Mouse (Mus musculus) limb, embryonic 14.5 days (tissue): Measurements from ENCODE around the gene Stard13. TPM values are rescaled to one million over a fixed set of nuclear protein-coding genes. Genes with fewer than 3 reads are reported as not detected.

ENCODE experiments used
- ATAC-seq: fragments of 200-750 bp; cut with Nextera tagmentation; 2 replicates; pipeline ENCODE4 v1.8.0; 2017; ENCODE audit warnings: low read depth, moderate number of reproducible peaks, moderate TSS enrichment; ENCODE audit not compliant: low FRiP score
- DNase-seq: peaks from one replicate; pipeline ENCODE4 v3.0.0-alpha.2; 2015; ENCODE audit warnings: low spot score
- H3K27ac ChIP-seq: fragments of 300-500 bp; sonication (generic); replicated peaks from 2 replicates; pipeline ENCODE4 v1.5.1; 2014; ENCODE audit warnings: low read depth, mild to moderate bottlenecking, low read length, moderate library complexity, mixed read lengths
- H3K27me3 ChIP-seq: fragments of 300-500 bp; sonication (generic); 2 replicates; pipeline ENCODE4 v1.6.1; 2014; ENCODE audit warnings: low read length, mixed read lengths; ENCODE audit not compliant: control insufficient read depth, insufficient read depth
- H3K36me3 ChIP-seq: fragments of 300-500 bp; sonication (generic); 2 replicates; pipeline ENCODE4 v1.6.1; 2014; ENCODE audit warnings: mild to moderate bottlenecking, low read length, moderate library complexity, mixed read lengths; ENCODE audit not compliant: control insufficient read depth, insufficient read depth
- H3K4me1 ChIP-seq: fragments of 300-500 bp; sonication (generic); 2 replicates; pipeline ENCODE4 v1.6.1; 2014; ENCODE audit warnings: antibody characterized with exemption, low read length, mixed read lengths; ENCODE audit not compliant: control insufficient read depth, insufficient read depth
- H3K4me2 ChIP-seq: fragments of 300-500 bp; sonication (generic); replicated peaks from 2 replicates; pipeline ENCODE4 v1.6.1; 2014; ENCODE audit warnings: low read depth, mild to moderate bottlenecking, low read length, moderate library complexity; ENCODE audit not compliant: severe bottlenecking
- H3K4me3 ChIP-seq: fragments of 300-500 bp; sonication (generic); replicated peaks from 2 replicates; pipeline ENCODE4 v1.5.1; 2014; ENCODE audit warnings: low read length
- H3K9ac ChIP-seq: fragments of 300-500 bp; sonication (generic); 2 replicates; pipeline ENCODE4 v1.6.1; 2014; ENCODE audit warnings: mild to moderate bottlenecking, low read depth, low read length, moderate library complexity; ENCODE audit not compliant: severe bottlenecking
- H3K9me3 ChIP-seq: fragments of 300-500 bp; sonication (generic); 2 replicates; pipeline ENCODE4 v1.6.1; 2016; ENCODE audit warnings: low read length; ENCODE audit not compliant: control insufficient read depth
- POLR2A ChIP-seq: fragments of 200-500 bp; IDR thresholded peaks from 2 replicates; pipeline ENCODE4 v1.8.0; 2012; ENCODE audit warnings: inconsistent platforms, mild to moderate bottlenecking, moderate library complexity, borderline replicate concordance; ENCODE audit not compliant: insufficient read depth, insufficient read length; ENCODE audit errors: extremely low read depth
- WGBS: fragments of 180-500 bp; shearing (Covaris S2); extraction: QIAGEN DNeasy Blood & Tissue Kit; methylation state at CpG from one replicate; pipeline ENCODE4 v1.1.7; 2014; 5-methylcytosine and 5-hydroxymethylcytosine counted together
- polyA plus RNA-seq, 2 experiments: library from polyadenylated mRNA; depleted of rRNA in 1 of 2; stranded (reverse) in 1 of 2; unstranded in 1 of 2; fragments of >200 nt; fragmentation: Nextera tagmentation in 1 of 2; extraction: Ambion mirVana in 1 of 2; gene quantifications; 2 replicates each; pipeline versions ENCODE4 v1.2.1 to v1.2.3; 2012 to 2014

Gene Stard13
- 15.4 and 17.5 TPM in 2 replicates for polyA plus RNA-seq (2012; rRNA removed)
- 9.0 and 10.6 TPM in 2 replicates for polyA plus RNA-seq (2014; fragmentation: Nextera tagmentation; extraction: Ambion mirVana)

- Histone ChIP-seq H3K9me3 (no peaks in the 10 kb centered on the region), H3K27me3 (peaks cover 10% of the 10 kb centered on the region; the same call in 1 of the 2 replicates), H3K36me3 (no peaks in the 10 kb centered on the region), H3K9ac (peak within 1 kb of the TSS; percentile 75), H3K27ac (no peak within 1 kb of the TSS), H3K4me1 (peaks cover 10% of the 10 kb centered on the region; the same call in 1 of the 2 replicates), H3K4me2 (peak within 1 kb of the TSS; percentile 97), H3K4me3 (peak within 1 kb of the TSS; percentile 56)
- DNase-seq = peak; percentile 35
- under 1% methylated on average over 48 of the region's 49 CpGs for WGBS
- no peak for TF ChIP-seq POLR2A
- peak; percentile 66 for ATAC-seq
Observed at GRCm38 (mm10) chr5:151233400-151234031, at the start of gene Stard13. TSS of gene Stard13 (minus strand) at chr5:151233836.

GRCm38 (mm10) chr5:151279531-151279930 is 45.9 kb upstream of the Stard13 start:
- Histone ChIP-seq H3K9ac (no peak overlapping the region), H3K4me3 (no peak overlapping the region), H3K36me3 (no peaks in the 10 kb centered on the region), H3K4me2 (no peak overlapping the region), H3K27ac (no peak overlapping the region), H3K4me1 (no peaks in the 10 kb centered on the region), H3K27me3 (no peaks in the 10 kb centered on the region), H3K9me3 (no peaks in the 10 kb centered on the region)
- no peak for ATAC-seq
- no peak for DNase-seq
- WGBS = 86% methylated on average over 7 of the region's 7 CpGs
- TF ChIP-seq POLR2A = no peak

DNA sequence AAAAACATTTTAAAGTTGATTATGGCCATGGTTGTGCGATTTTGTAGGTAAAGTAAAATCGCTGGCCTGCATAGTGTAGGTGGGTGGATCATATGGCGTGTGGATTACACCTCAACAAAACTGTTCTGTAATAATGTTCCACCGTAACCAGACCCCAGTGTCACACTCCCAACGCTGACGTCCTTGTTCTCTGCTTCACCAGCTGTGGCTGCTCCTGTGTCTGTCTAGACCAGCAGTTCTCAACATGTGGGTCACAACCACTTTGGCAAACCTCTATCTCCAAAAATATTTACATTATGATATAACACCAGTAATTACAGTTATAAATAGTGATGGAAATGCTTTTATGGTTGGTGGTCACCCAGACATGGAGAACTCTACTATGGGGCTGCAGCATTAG is 44.3 kb upstream of the Stard13 start:
- no peak for ATAC-seq
- no peak for DNase-seq
- no peak for TF ChIP-seq POLR2A

GRCm38 (mm10) chr5:151275986-151276385 is 42.4 kb upstream of the Stard13 start:
- no peak for TF ChIP-seq POLR2A
- Histone ChIP-seq H3K27me3 (no peaks in the 10 kb centered on the region), H3K4me2 (no peak overlapping the region), H3K4me1 (no peaks in the 10 kb centered on the region), H3K9ac (no peak overlapping the region), H3K4me3 (no peak overlapping the region), H3K27ac (no peak overlapping the region), H3K9me3 (no peaks in the 10 kb centered on the region), H3K36me3 (no peaks in the 10 kb centered on the region)
- ATAC-seq (no peak), DNase-seq (no peak)
- 91% methylated on average over 2 of the region's 2 CpGs for WGBS

More for the DNA sequence above, 44.3 kb upstream of the Stard13 start:
- H3K4me2 ChIP-seq = no peak overlapping the region
- no peak overlapping the region for H3K27ac ChIP-seq
- no peaks in the 10 kb centered on the region for H3K9me3 ChIP-seq
- H3K36me3 ChIP-seq = no peaks in the 10 kb centered on the region
- H3K27me3 ChIP-seq = no peaks in the 10 kb centered on the region
- no peaks in the 10 kb centered on the region for H3K4me1 ChIP-seq
- H3K4me3 ChIP-seq = no peak overlapping the region
- 73% methylated on average over 6 of the region's 6 CpGs for WGBS
- H3K9ac ChIP-seq = no peak overlapping the region

GRCm38 (mm10) chr5:151274265-151274664 is 40.6 kb upstream of the Stard13 start:
- DNase-seq (no peak), ATAC-seq (no peak)
- Histone ChIP-seq H3K4me3 (no peak overlapping the region), H3K4me1 (no peaks in the 10 kb centered on the region), H3K36me3 (no peaks in the 10 kb centered on the region), H3K9me3 (no peaks in the 10 kb centered on the region), H3K27me3 (no peaks in the 10 kb centered on the region), H3K9ac (no peak overlapping the region), H3K27ac (no peak overlapping the region), H3K4me2 (no peak overlapping the region)
- WGBS = 74% methylated on average over 6 of the region's 6 CpGs
- TF ChIP-seq POLR2A = no peak
